Mouse (Mus musculus): ENCODE measurements around the gene Runx2. TPM values are rescaled to one million over a fixed set of nuclear protein-coding genes. Genes with fewer than 3 reads are reported as not detected.

Gene Runx2
- polyA plus RNA-seq, 1 experiment, result not detected

DNA sequence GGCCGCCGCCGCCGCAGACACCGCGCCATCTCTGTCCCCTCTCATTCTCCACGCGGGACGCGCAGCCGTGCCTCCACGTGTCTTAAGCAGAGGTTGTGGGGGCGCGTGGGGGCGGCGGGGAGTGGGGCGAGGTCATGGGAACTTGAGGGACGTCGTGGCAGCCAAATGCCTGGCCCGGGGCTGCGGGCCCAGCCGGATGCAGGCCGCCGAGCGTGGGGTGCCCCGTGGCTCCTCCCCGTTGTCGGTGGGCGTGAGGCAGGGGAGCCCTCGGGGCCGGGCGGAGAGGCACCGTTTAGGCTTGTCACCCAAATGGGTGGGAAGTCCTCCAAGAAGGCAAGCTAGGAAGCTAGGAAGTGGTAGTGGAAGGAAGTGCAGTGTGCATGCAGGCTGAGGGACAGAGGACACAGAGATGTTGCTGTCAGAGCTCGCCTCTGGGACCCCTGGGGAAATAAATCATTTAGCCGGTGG lies 37.2 kb downstream of the Runx2 start:
- under 1% methylated on average over 35 of the region's 35 CpGs for WGBS
- H3K27ac ChIP-seq (ENCODE audit: insufficient read depth, low read depth, low read length), result peak overlapping the region; percentile 25

DNA sequence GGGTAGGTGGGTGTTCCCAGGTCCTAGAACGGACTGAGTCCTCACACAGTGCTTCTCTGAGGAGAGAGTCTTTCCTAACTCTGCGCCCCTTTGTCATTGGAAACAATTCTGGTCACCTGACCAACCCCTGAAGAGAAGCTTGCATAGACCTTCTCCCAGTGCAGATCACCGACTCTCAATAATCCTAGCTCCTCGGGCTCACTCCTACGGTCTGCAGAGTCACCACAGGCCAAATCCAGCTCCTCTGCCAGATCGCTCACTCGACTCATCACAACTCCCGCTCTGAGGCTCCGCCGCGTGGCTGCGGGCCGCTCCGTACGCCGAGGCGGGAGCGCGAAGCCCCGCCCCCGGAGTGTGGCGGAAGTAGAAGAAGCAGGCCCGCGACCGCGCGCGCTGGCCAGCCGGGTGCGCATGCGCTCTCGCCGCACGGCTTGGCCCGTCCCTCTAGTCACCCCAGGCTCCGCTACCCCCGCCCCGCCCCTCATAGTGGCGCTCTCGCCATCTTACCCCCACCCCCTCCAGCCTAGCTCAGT lies 37.8 kb downstream of the Runx2 start, which contains the start of gene Supt3:
Supt3 (plus strand) TSS at position 415 of the 533 bp plus-strand sequence.
- WGBS, result under 1% methylated on average over 39 of the region's 40 CpGs
- H3K4me1 ChIP-seq (ENCODE audit: control insufficient read depth, insufficient read depth, low read length), result peaks cover 4% of the 10 kb centered on the region; the same call in 1 of the 2 replicates
- H3K4me3 ChIP-seq (ENCODE audit: insufficient read depth, low read depth, low read length), result peak within 1 kb of the TSS; percentile 86
- TF ChIP-seq CTCF (IDR thresholded peaks at IDR 0.05; ENCODE audit: insufficient read depth, low read depth, low read length), result no peak
- peak; percentile 46; the same call in 1 of the 2 replicates for TF ChIP-seq POLR2A (IDR thresholded peaks at IDR 0.05; ENCODE audit: insufficient read depth, low read depth, low read length)
- peak within 1 kb of the TSS; percentile 69 for H3K27ac ChIP-seq (ENCODE audit: insufficient read depth, low read depth, low read length)

More for the DNA sequence above, 37.2 kb downstream of the Runx2 start:
- TF ChIP-seq CTCF (IDR thresholded peaks at IDR 0.05; ENCODE audit: insufficient read depth, low read depth, low read length) (no peak), POLR2A (IDR thresholded peaks at IDR 0.05; ENCODE audit: insufficient read depth, low read depth, low read length) (no peak)
- peaks cover 4% of the 10 kb centered on the region; the same call in 1 of the 2 replicates for H3K4me1 ChIP-seq (ENCODE audit: control insufficient read depth, insufficient read depth, low read length)
- H3K4me3 ChIP-seq (ENCODE audit: insufficient read depth, low read depth, low read length), result peak overlapping the region; percentile 86

DNA sequence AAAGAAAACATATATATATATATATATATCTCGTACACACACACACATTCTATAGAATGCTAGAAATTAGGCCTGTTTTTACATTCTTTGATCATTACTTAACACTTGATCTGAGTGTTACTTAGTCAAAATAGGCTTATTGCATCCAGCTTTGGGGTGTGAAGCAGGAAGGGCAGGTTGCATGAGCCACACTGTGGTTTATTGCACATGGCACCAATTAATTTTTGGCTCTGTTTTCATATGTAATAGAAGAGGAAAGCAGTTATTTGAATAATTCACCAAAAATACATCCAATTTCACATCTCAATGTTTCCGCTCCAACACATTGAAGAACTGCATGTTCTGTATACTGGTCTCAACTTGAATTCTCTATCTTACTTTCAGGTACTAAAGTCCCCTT lies 42.0 kb downstream of the Runx2 start:
- 95% methylated on average over 2 of the region's 2 CpGs for WGBS
- Histone ChIP-seq H3K27ac (ENCODE audit: insufficient read depth, low read depth, low read length) (no peak overlapping the region), H3K4me1 (ENCODE audit: control insufficient read depth, insufficient read depth, low read length) (peaks cover 4% of the 10 kb centered on the region; the same call in 1 of the 2 replicates), H3K4me3 (ENCODE audit: insufficient read depth, low read depth, low read length) (no peak overlapping the region)
- TF ChIP-seq POLR2A (IDR thresholded peaks at IDR 0.05; ENCODE audit: insufficient read depth, low read depth, low read length), result no peak
- TF ChIP-seq CTCF (IDR thresholded peaks at IDR 0.05; ENCODE audit: insufficient read depth, low read depth, low read length), result no peak

DNA sequence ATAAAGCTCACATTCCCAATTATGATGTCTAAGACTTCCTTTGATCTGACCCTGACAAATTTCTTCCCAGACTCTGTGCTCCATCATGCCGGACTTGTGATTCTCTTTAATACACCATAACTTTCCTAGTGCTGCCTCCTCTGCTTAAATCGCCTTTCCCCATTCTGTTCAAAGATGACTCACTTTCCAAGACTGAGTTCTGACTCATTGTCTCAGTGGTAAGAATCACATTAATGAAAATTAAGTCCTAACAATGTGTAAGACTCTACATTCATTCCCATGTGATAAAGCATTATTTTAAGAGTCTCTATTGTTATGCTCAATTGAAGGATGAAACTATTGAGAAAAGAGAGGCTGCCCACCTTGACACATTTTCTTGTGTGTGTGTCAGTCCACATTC lies 43.7 kb downstream of the Runx2 start:
- no peak for TF ChIP-seq CTCF (IDR thresholded peaks at IDR 0.05; ENCODE audit: insufficient read depth, low read depth, low read length)
- no peak for TF ChIP-seq POLR2A (IDR thresholded peaks at IDR 0.05; ENCODE audit: insufficient read depth, low read depth, low read length)
- no peak overlapping the region for H3K4me3 ChIP-seq (ENCODE audit: insufficient read depth, low read depth, low read length)
- no peaks in the 10 kb centered on the region for H3K4me1 ChIP-seq (ENCODE audit: control insufficient read depth, insufficient read depth, low read length)
- WGBS, result 38% methylated on average over 2 of the region's 2 CpGs
- no peak overlapping the region for H3K27ac ChIP-seq (ENCODE audit: insufficient read depth, low read depth, low read length)

GRCm38 (mm10) chr17:44768522-44768921 lies 46.1 kb downstream of the Runx2 start:
- WGBS, result 78% methylated on average over 5 of the region's 5 CpGs
- no peaks in the 10 kb centered on the region for H3K4me1 ChIP-seq (ENCODE audit: control insufficient read depth, insufficient read depth, low read length)
- H3K27ac ChIP-seq (ENCODE audit: insufficient read depth, low read depth, low read length), result no peak overlapping the region
- no peak for TF ChIP-seq CTCF (IDR thresholded peaks at IDR 0.05; ENCODE audit: insufficient read depth, low read depth, low read length)
- TF ChIP-seq POLR2A (IDR thresholded peaks at IDR 0.05; ENCODE audit: insufficient read depth, low read depth, low read length), result no peak
- no peak overlapping the region for H3K4me3 ChIP-seq (ENCODE audit: insufficient read depth, low read depth, low read length)

GRCm38 (mm10) chr17:44767375-44767774 lies 47.2 kb downstream of the Runx2 start:
- TF ChIP-seq CTCF (IDR thresholded peaks at IDR 0.05; ENCODE audit: insufficient read depth, low read depth, low read length) (no peak), POLR2A (IDR thresholded peaks at IDR 0.05; ENCODE audit: insufficient read depth, low read depth, low read length) (no peak)
- H3K4me1 ChIP-seq (ENCODE audit: control insufficient read depth, insufficient read depth, low read length), result no peaks in the 10 kb centered on the region
- no peak overlapping the region for H3K27ac ChIP-seq (ENCODE audit: insufficient read depth, low read depth, low read length)
- no peak overlapping the region for H3K4me3 ChIP-seq (ENCODE audit: insufficient read depth, low read depth, low read length)
- 77% methylated on average over 1 of the region's 1 CpGs for WGBS

DNA sequence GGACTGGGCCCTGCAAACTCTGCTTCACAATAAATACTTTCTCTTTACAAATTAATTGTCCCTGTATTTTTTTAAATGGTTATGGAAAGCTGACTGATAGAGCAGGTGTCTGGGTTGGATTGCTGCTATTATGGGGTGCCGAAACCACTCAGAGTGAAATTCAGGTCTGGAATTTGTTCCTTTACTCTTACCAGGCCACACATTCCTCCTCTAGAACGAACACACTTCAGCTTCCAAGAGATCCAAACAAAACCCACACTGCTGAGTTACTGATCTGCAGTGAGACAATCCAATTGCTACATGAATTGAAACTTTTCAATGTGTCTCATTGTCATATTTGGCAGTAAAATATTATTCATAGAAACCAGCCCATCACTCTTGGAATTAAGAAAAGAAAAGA lies 47.6 kb downstream of the Runx2 start:
- TF ChIP-seq CTCF (IDR thresholded peaks at IDR 0.05; ENCODE audit: insufficient read depth, low read depth, low read length) (no peak), POLR2A (IDR thresholded peaks at IDR 0.05; ENCODE audit: insufficient read depth, low read depth, low read length) (no peak)
- H3K4me1 ChIP-seq (ENCODE audit: control insufficient read depth, insufficient read depth, low read length), result no peaks in the 10 kb centered on the region
- WGBS, result 72% methylated on average over 2 of the region's 2 CpGs
- no peak overlapping the region for H3K27ac ChIP-seq (ENCODE audit: insufficient read depth, low read depth, low read length)
- H3K4me3 ChIP-seq (ENCODE audit: insufficient read depth, low read depth, low read length), result no peak overlapping the region

DNA sequence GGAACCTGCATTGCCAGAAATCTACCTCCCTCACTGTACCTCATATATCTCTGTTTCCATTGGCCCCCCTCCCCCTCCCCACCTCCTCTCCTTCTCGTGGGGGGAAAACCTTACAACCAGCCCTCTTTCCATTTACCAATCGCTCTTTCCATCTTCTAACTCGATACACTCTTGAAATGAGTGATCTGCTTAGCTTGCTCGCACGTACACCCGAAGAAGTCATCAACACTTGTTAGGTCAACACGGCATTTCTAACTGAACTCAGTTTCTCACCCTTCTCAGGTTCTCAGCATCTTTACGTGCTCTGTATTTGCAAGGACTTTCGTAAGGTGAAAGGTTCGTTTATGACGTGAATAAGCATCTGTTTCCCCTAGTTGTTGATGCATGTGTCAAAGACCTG lies 48.3 kb downstream of the Runx2 start:
- no peak overlapping the region for H3K27ac ChIP-seq (ENCODE audit: insufficient read depth, low read depth, low read length)
- no peak for TF ChIP-seq CTCF (IDR thresholded peaks at IDR 0.05; ENCODE audit: insufficient read depth, low read depth, low read length)

DNA sequence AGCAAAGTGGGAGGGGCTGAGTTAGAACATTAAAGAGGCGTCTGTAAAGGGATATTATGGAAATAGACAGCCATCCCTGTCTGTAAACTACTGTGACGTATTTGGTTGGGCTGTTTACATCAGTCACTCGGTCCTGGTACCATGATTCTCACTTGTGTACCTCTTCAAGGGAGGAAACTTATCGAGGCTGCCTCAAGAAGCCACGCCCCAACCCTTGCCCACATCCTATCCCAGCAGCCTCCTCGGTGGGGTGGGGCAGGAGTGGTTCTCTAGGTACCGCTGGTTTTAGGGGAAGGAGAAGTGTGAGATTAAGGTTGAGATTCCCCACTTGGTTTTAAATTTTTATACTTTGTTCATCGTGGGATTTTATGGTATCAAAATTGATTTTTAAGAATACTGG lies 69.2 kb downstream of the Runx2 start:
- no peak overlapping the region for H3K4me3 ChIP-seq (ENCODE audit: insufficient read depth, low read depth, low read length)
- 91% methylated on average over 8 of the region's 8 CpGs for WGBS
- no peak overlapping the region for H3K27ac ChIP-seq (ENCODE audit: insufficient read depth, low read depth, low read length)
- TF ChIP-seq CTCF (IDR thresholded peaks at IDR 0.05; ENCODE audit: insufficient read depth, low read depth, low read length) (no peak), POLR2A (IDR thresholded peaks at IDR 0.05; ENCODE audit: insufficient read depth, low read depth, low read length) (no peak)
- no peaks in the 10 kb centered on the region for H3K4me1 ChIP-seq (ENCODE audit: control insufficient read depth, insufficient read depth, low read length)

More for the DNA sequence above, 48.3 kb downstream of the Runx2 start:
- Histone ChIP-seq H3K4me3 (ENCODE audit: insufficient read depth, low read depth, low read length) (no peak overlapping the region), H3K4me1 (ENCODE audit: control insufficient read depth, insufficient read depth, low read length) (no peaks in the 10 kb centered on the region)
- 90% methylated on average over 11 of the region's 11 CpGs for WGBS

Measured in olfactory bulb, adult 2 months (tissue).